ENCODE assay signal across 14 mouse cellular contexts in the genomic region with DNA sequence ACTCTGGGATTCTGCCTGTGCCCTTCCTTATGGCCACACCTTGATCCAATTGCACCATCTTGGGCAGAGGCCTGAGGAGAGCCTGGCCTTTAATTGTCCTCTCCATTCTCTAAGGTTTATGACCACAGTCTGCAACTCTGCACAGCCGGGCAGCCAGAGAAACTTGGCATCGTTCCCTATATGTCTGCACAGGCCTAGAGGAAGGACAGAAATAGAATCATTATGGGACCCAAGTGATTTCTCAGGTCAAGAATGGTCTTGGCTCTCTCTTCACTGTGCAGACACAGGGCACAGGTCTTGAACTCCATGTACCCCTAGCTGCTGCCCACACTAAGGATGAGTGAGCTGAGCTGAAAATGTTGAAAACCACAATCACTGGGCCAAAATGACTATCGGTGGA. TPM values are rescaled to one million over a fixed set of nuclear protein-coding genes. Genes with fewer than 3 reads are reported as not detected.
A peak's percentile ranks its signal among the peaks of the same experiment; 100 is the strongest.
DNase-seq lines count a peak whose midpoint lies in the region; ATAC-seq lines count a peak whose summit lies in the region.
"Had no signal": no experiment of that assay in that cellular context is flagged by ENCODE, and none has a peak within 500 bp of the region (broad histone marks: within the 10 kb centered on the region; RNA-seq: fewer than 3 reads in every experiment).

No protein-coding gene starts in this region.

- H3K9me3 ChIP-seq in heart, embryonic 13.5 days = no peaks in the 10 kb centered on the region
- H3K9me3 ChIP-seq in kidney, embryonic 15.5 days (replicated peaks) = no peaks in the 10 kb centered on the region

- H3K4me1 ChIP-seq in heart, embryonic 13.5 days = peaks cover 23% of the 10 kb centered on the region
- H3K4me1 ChIP-seq in kidney, embryonic 15.5 days = 0 out of 2 replicates have a peak, but pooled peaks cover 2% of the 10 kb centered on the region

- no peak overlapping the region for H3K4me3 ChIP-seq in heart, embryonic 13.5 days
- no peak overlapping the region for H3K4me3 ChIP-seq in kidney, embryonic 15.5 days (replicated peaks)

- H3K4me2 ChIP-seq in heart, embryonic 13.5 days = no peak overlapping the region
- H3K4me2 ChIP-seq in kidney, embryonic 15.5 days = no peak overlapping the region

- peak overlapping the region; percentile 82 for H3K27ac ChIP-seq in heart, embryonic 13.5 days (replicated peaks)
- no peak overlapping the region for H3K27ac ChIP-seq in kidney, embryonic 15.5 days

- ATAC-seq in heart, embryonic 13.5 days (ENCODE audit: extremely low read depth, insufficient number of reproducible peaks, low FRiP score, low TSS enrichment) = no peak
- ATAC-seq in kidney, embryonic 15.5 days (replicated peaks; ENCODE audit: low FRiP score) = peak; percentile 60; the same call in 1 of the 2 replicates

- H3K36me3 ChIP-seq in heart, embryonic 13.5 days = no peaks in the 10 kb centered on the region
- no peaks in the 10 kb centered on the region for H3K36me3 ChIP-seq in kidney, embryonic 15.5 days

- 36% methylated on average over 3 of the region's 3 CpGs for whole genome bisulfite sequencing in heart, embryonic 13.5 days
- WGBS in kidney, embryonic 15.5 days = 66% methylated on average over 3 of the region's 3 CpGs

- peak; percentile 40 for DNase-seq in gastrocnemius, postnatal 25 days
- DNase-seq in gastrocnemius, postnatal 14 days = no peak
- peak; percentile 53 for DNase-seq in 3T3-L1 (ENCODE audit: low read depth, low spot score)
- DNase-seq in testis, postnatal 10 days (ENCODE audit: low spot score) = no peak
- no peak for DNase-seq in natural killer cell, adult 2 months (ENCODE audit: low spot score in 2 of 2)
- no peak for DNase-seq in retina, embryonic 14.5 days (ENCODE audit: low spot score)
- DNase-seq: right cerebral cortex, postnatal 14 days had no signal

- intact Hi-C loops in gastrocnemius, postnatal 14 days (cut with DNase I; ENCODE audit: low total_unique reads) = no loop called here

- H3K27me3 ChIP-seq in heart, embryonic 13.5 days (replicated peaks) = no peaks in the 10 kb centered on the region
- H3K27me3 ChIP-seq in kidney, embryonic 15.5 days = no peaks in the 10 kb centered on the region

- no peak overlapping the region for H3K9ac ChIP-seq in heart, embryonic 13.5 days
- no peak overlapping the region for H3K9ac ChIP-seq in kidney, embryonic 15.5 days

RNA-seq across cellular contexts. Expression of a gene that starts 9.5 kb away (rescaled TPM):
- not detected for total RNA-seq in gastrocnemius, postnatal 25 days (2021)
- total RNA-seq in gastrocnemius, postnatal 14 days (2021) = not detected
- not detected in 2 replicates for polyA plus RNA-seq in heart, embryonic 13.5 days (2015; fragmentation: Nextera tagmentation; extraction: Ambion mirVana)
- not detected in 2 replicates for polyA plus RNA-seq in kidney, embryonic 15.5 days (2015; fragmentation: Nextera tagmentation; extraction: Ambion mirVana)
- total RNA-seq: common myeloid progenitor, adult 5-6 weeks; hematopoietic stem cell, adult 5-6 weeks; layer of hippocampus, postnatal 14 days had no signal
- polyA plus RNA-seq: forebrain, embryonic 11.5 days; thymus, postnatal 0 days had no signal

Comparison
In these comparisons a context has a peak if more than half of its experiments do, and no peak if none do; other contexts are left out.
1. DNase-seq: peak in gastrocnemius, postnatal 25 days (single experiment) and 3T3-L1 (single experiment); none in gastrocnemius, postnatal 14 days (single experiment), testis, postnatal 10 days (single experiment), natural killer cell, adult 2 months (0 of 2) and retina, embryonic 14.5 days (single experiment).